11 mouse cellular contexts compared by ENCODE assay signal in the genomic region with DNA sequence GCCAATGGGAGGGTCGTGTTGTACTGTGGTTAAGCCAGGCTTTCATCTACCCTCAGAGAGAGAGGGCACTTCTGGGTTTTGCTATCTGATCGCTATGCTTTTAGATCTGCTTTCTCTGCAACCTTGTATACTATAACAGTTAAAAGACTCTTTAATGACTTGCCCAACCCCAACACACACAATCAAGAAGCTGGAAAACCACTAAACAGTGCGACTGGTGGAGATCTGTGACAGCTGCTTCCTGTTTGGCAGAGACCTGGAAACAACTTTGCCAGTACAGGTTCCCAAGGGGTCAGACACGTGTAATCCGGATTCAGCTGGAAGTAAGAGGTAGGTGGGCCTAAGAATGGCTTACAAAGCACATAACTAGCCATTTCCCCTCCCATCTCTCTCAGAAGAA.
DNase-seq lines count a peak whose midpoint lies in the region.
"Had no signal": no experiment of that assay in that cellular context is flagged by ENCODE, and none has a peak within 500 bp of the region (broad histone marks: within the 10 kb centered on the region; RNA-seq: fewer than 3 reads in every experiment).

No protein-coding gene starts in this region.

- DNase-seq in gastrocnemius, postnatal 25 days = peak; percentile 14
- no peak for DNase-seq in gastrocnemius, postnatal 4 days (ENCODE audit: low spot score in 2 of 2)
- DNase-seq in thymus, postnatal 25 days = peak; percentile 24
- no peak for DNase-seq in thymus, postnatal 10 days (ENCODE audit: low spot score in 2 of 2)
- DNase-seq in heart, postnatal 4 days = peak; percentile 38
- DNase-seq in kidney, postnatal 36 days = no peak
- no peak for DNase-seq in testis, postnatal 14 days (ENCODE audit: low spot score)
- no peak for DNase-seq in spleen, postnatal 10 days (ENCODE audit: low spot score in 2 of 2)
- DNase-seq: gastrocnemius, adult 2 months; lung, postnatal 14 days; right cerebral cortex, postnatal 14 days had no signal

Comparison
In these comparisons a context has a peak if more than half of its experiments do, and no peak if none do; other contexts are left out.
1. DNase-seq: peak in gastrocnemius, postnatal 25 days (single experiment), thymus, postnatal 25 days (single experiment) and heart, postnatal 4 days (single experiment); none in gastrocnemius, postnatal 4 days (0 of 2), thymus, postnatal 10 days (0 of 2), kidney, postnatal 36 days (0 of 2), testis, postnatal 14 days (single experiment) and spleen, postnatal 10 days (0 of 2).